Mouse (Mus musculus) spleen, postnatal 36 days (tissue): ENCODE results near the gene Ctdnep1.

Source experiments
- DNase-seq, 2 experiments: peaks; one replicate each; pipeline ENCODE4 v3.0.0; 2022; ENCODE audit warnings: low spot score in 2 of 2, mixed read lengths in 1 of 2

Gene Ctdnep1

GRCm38 (mm10) chr11:69983377-69983776, 2.4 kb downstream of the Ctdnep1 start:
- DNase-seq, result no peak

GRCm38 (mm10) chr11:69984431-69984830, 3.5 kb downstream of the Ctdnep1 start:
- DNase-seq, result no peak

- no peak for DNase-seq
Observed at GRCm38 (mm10) chr11:69989949-69990348, 9.0 kb downstream of the Ctdnep1 start.

- peak; percentile 95 to 97 for DNase-seq
Observed at GRCm38 (mm10) chr11:69990850-69991691, 10.1 kb downstream of the Ctdnep1 start, which contains the start of gene Gabarap. Gabarap (plus strand) TSS chr11:69991143.

- no peak for DNase-seq
Observed at GRCm38 (mm10) chr11:69991711-69992110, 10.8 kb downstream of the Ctdnep1 start.

- DNase-seq, result no peak
Observed at GRCm38 (mm10) chr11:69992396-69992795, 11.4 kb downstream of the Ctdnep1 start.

GRCm38 (mm10) chr11:69992932-69993331, 12.0 kb downstream of the Ctdnep1 start:
- no peak for DNase-seq

- DNase-seq, result no peak
Observed at GRCm38 (mm10) chr11:69994401-69995090, 13.6 kb downstream of the Ctdnep1 start.

- peak; percentile 99 for DNase-seq
Observed at GRCm38 (mm10) chr11:69995391-69995960, 14.5 kb downstream of the Ctdnep1 start, which contains the start of gene Phf23. Phf23 (plus strand) TSS chr11:69995777.

- DNase-seq, result peak; percentile 71 to 74
Observed at GRCm38 (mm10) chr11:69996161-69997061, 15.5 kb downstream of the Ctdnep1 start.

- peak; percentile 92 to 93 for DNase-seq
Observed at GRCm38 (mm10) chr11:69997070-69997509, 16.1 kb downstream of the Ctdnep1 start.

- no peak for DNase-seq
Observed at GRCm38 (mm10) chr11:69998567-69999491, 17.9 kb downstream of the Ctdnep1 start.

GRCm38 (mm10) chr11:69999666-70000065, 18.7 kb downstream of the Ctdnep1 start:
- no peak for DNase-seq

GRCm38 (mm10) chr11:70000396-70000898, 19.5 kb downstream of the Ctdnep1 start, which contains the start of gene Dvl2:
Dvl2 (plus strand) TSS chr11:70000595.
- peak; percentile 91 to 94 for DNase-seq

GRCm38 (mm10) chr11:70001159-70001558, 20.2 kb downstream of the Ctdnep1 start:
- no peak for DNase-seq

GRCm38 (mm10) chr11:70001865-70002264, 20.9 kb downstream of the Ctdnep1 start:
- DNase-seq, result peak in 1 of 2 experiments; percentile 45

- DNase-seq, result no peak
Observed at GRCm38 (mm10) chr11:70002471-70002870, 21.5 kb downstream of the Ctdnep1 start.

GRCm38 (mm10) chr11:70005521-70005920, 24.6 kb downstream of the Ctdnep1 start:
- DNase-seq, result peak; percentile 41 to 52

GRCm38 (mm10) chr11:70010033-70010432, 29.1 kb downstream of the Ctdnep1 start:
- DNase-seq, result no peak

GRCm38 (mm10) chr11:70010548-70010947, 29.6 kb downstream of the Ctdnep1 start:
- no peak for DNase-seq
